Mouse (Mus musculus) CD8-positive naive resting alpha-beta T cell, adult 2 months (primary cell): Measurements from ENCODE around the gene Slc48a1.
A peak's percentile ranks its signal among the peaks of the same experiment; 100 is the strongest.

Experiments used
- DNase-seq, 2 experiments: peaks; one replicate each; pipeline ENCODE4 v3.0.0; 2022; ENCODE audit warnings: low read depth in 2 of 2, low spot score in 2 of 2

Gene Slc48a1

GRCm38 (mm10) chr15:97781961-97782748 lies 3.8 kb downstream of the Slc48a1 start:
- no peak for DNase-seq

GRCm38 (mm10) chr15:97782749-97783105 lies 4.4 kb downstream of the Slc48a1 start:
- DNase-seq = peak; percentile 67 to 81

- peak; percentile 90 for DNase-seq
Observed at GRCm38 (mm10) chr15:97784092-97784559, 5.8 kb downstream of the Slc48a1 start.

- DNase-seq = no peak
Observed at GRCm38 (mm10) chr15:97784561-97785161, 6.3 kb downstream of the Slc48a1 start.

GRCm38 (mm10) chr15:97785731-97786411 lies 7.6 kb downstream of the Slc48a1 start:
- DNase-seq = no peak

- DNase-seq = no peak
Observed at GRCm38 (mm10) chr15:97786412-97787112, 8.2 kb downstream of the Slc48a1 start.

- DNase-seq = no peak
Observed at GRCm38 (mm10) chr15:97787148-97787798, 9.0 kb downstream of the Slc48a1 start.

GRCm38 (mm10) chr15:97787799-97788667 lies 9.7 kb downstream of the Slc48a1 start:
- no peak for DNase-seq

- no peak for DNase-seq
Observed at GRCm38 (mm10) chr15:97788821-97789220, 10.5 kb downstream of the Slc48a1 start.

GRCm38 (mm10) chr15:97789761-97790505 lies 11.6 kb downstream of the Slc48a1 start:
- DNase-seq = peak; percentile 56 to 58

GRCm38 (mm10) chr15:97791126-97791700 lies 12.9 kb downstream of the Slc48a1 start:
- DNase-seq = no peak

GRCm38 (mm10) chr15:97793386-97794153 lies 15.2 kb downstream of the Slc48a1 start:
- DNase-seq = no peak

- DNase-seq = peak in 1 of 2 experiments; percentile 30
Observed at GRCm38 (mm10) chr15:97794268-97794667, 15.9 kb downstream of the Slc48a1 start.

- DNase-seq = no peak
Observed at GRCm38 (mm10) chr15:97795559-97796235, 17.4 kb downstream of the Slc48a1 start.

- no peak for DNase-seq
Observed at GRCm38 (mm10) chr15:97796674-97797310, 18.5 kb downstream of the Slc48a1 start.

- no peak for DNase-seq
Observed at GRCm38 (mm10) chr15:97798134-97798533, 19.8 kb downstream of the Slc48a1 start.

- DNase-seq = no peak
Observed at GRCm38 (mm10) chr15:97799446-97799845, 21.1 kb downstream of the Slc48a1 start.
